Mouse (Mus musculus): ENCODE results near the gene Usp13.

DNA sequence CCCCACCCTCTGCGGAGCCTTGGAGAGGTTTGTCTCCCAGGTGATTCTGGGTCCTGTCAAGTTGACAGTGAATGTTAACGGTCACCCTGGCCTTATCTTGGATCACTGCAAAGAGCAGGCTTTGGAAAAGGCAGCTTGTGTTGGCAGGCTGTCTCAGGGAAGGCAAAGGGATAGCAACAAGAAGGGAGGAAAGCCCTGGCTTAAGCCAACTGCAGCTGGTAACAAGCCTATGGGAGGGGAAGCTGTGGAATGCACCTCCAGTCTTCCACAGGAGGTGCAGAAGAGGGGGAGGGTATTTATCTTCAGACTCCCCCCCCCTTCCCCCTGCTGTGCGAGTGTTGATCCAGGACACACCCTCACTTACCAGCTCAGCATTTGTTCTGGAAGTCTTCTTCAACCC lies 5.3 kb downstream of the Usp13 start:
- no peak for TF ChIP-seq CTCF (IDR thresholded peaks at IDR 0.05; ENCODE audit: extremely low read depth, insufficient read depth, low read length)
- no peak for TF ChIP-seq POLR2A (IDR thresholded peaks at IDR 0.05; ENCODE audit: extremely low read depth, insufficient read depth, low read length)
